Mouse (Mus musculus) myocyte (in vitro differentiated cells): ENCODE data around the gene Rnf181.

Experiments
- CEBPB ChIP-seq: IDR thresholded peaks from 2 replicates; pipeline ENCODE4 v1.6.1; 2011; ENCODE audit warnings: mild to moderate bottlenecking, moderate library complexity; ENCODE audit not compliant: poor library complexity, insufficient read depth, severe bottlenecking
- E2F4 ChIP-seq: IDR thresholded peaks from one replicate; pipeline ENCODE4 v1.6.1; 2011; ENCODE audit warnings: mild to moderate bottlenecking, control low read depth, moderate library complexity; ENCODE audit not compliant: insufficient read depth
- MAX ChIP-seq: IDR thresholded peaks from one replicate; pipeline ENCODE4 v1.6.1; 2011; ENCODE audit warnings: low read depth, mild to moderate bottlenecking, control low read depth
- MYOD1 ChIP-seq, 3 experiments: IDR thresholded peaks; one replicate each; pipeline ENCODE4 v1.6.1; 2011; ENCODE audit warnings: control low read depth in 2 of 3, low read depth in 2 of 3, mild to moderate bottlenecking in 2 of 3, moderate library complexity in 1 of 3; ENCODE audit not compliant: insufficient read length in 2 of 3, control insufficient read depth in 1 of 3
- POLR2A ChIP-seq: IDR thresholded peaks from one replicate; pipeline ENCODE4 v1.6.1; 2011; ENCODE audit warnings: low read depth, mild to moderate bottlenecking, control low read depth, moderate library complexity; ENCODE audit not compliant: insufficient read length
- POLR2AphosphoS2 ChIP-seq: IDR thresholded peaks from one replicate; pipeline ENCODE4 v1.6.1; 2011; ENCODE audit warnings: low read depth, control low read depth; ENCODE audit not compliant: insufficient read length
- REST ChIP-seq: IDR thresholded peaks from one replicate; pipeline ENCODE4 v1.6.1; 2011; ENCODE audit warnings: mild to moderate bottlenecking, control low read depth, moderate library complexity; ENCODE audit not compliant: insufficient read depth, insufficient read length
- SRF ChIP-seq: IDR thresholded peaks from one replicate; pipeline ENCODE4 v1.6.1; 2011; ENCODE audit warnings: low read depth; ENCODE audit not compliant: control insufficient read depth, insufficient read length
- TCF12 ChIP-seq: IDR thresholded peaks from one replicate; pipeline ENCODE4 v1.6.1; 2011; ENCODE audit warnings: mild to moderate bottlenecking, control low read depth; ENCODE audit not compliant: poor library complexity, insufficient read depth, severe bottlenecking
- USF1 ChIP-seq: IDR thresholded peaks from one replicate; pipeline ENCODE4 v1.6.1; 2011; ENCODE audit warnings: low read depth, mild to moderate bottlenecking, control low read depth, moderate library complexity

DNA sequence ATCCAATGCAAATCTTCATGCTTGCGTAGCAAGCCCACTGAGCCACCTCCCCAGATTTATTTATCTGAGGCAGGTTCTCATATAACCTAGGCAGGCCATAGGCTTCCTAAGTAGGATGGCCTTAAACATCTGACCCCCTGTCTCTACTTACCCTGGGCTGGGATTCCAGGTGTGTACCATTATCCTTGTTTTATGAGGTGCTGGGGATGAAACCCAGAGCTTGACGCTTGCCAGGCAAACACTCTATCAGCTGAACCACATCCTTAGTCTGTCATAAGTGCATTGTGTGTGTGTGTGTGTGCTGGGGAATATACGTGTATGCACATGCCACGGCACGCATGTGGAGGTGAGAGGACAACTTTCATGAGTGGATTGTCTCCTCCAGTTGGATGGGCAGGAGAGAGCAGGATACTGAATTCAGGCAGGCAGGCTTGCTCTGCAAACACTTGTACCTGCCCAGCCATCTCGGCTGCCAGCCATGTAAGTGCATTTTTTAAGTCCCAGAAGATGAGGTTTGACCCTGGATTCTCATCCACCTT is 22.1 kb upstream of the Rnf181 start:
- TF ChIP-seq POLR2A (no peak), POLR2AphosphoS2 (no peak), USF1 (no peak), MAX (no peak), E2F4 (no peak), CEBPB (no peak), TCF12 (no peak), REST (no peak), SRF (no peak), MYOD1 (IDR thresholded peaks at IDR 0.05; ENCODE audit: control insufficient read depth in 1 of 3, insufficient read length in 2 of 3, low read depth in 2 of 3) (no peak)
